8 mouse cellular contexts compared by ENCODE assay signal in genomic region chr10:81605974-81606751, GRCm38 (mm10). TPM values are rescaled to one million over a fixed set of nuclear protein-coding genes. Genes with fewer than 3 reads are reported as not detected.
DNase-seq lines count a peak whose midpoint lies in the region; ATAC-seq and TF ChIP-seq lines count a peak whose summit lies in the region.

Gene BC025920 (plus strand): TSS chr10:81606270.

- no peaks in the 10 kb centered on the region for H3K9me3 ChIP-seq in hindbrain, embryonic 13.5 days

- no peaks in the 10 kb centered on the region for H3K27me3 ChIP-seq in Patski
- peaks cover 18% of the 10 kb centered on the region for H3K27me3 ChIP-seq in hindbrain, embryonic 13.5 days

- H3K4me1 ChIP-seq in hindbrain, embryonic 13.5 days (replicated peaks): peaks cover 34% of the 10 kb centered on the region

- H3K36me3 ChIP-seq in hindbrain, embryonic 13.5 days: peaks cover 12% of the 10 kb centered on the region; the same call in 1 of the 2 replicates

- CTCF ChIA-PET in Patski (lab: Charles Lee): interaction anchor here (0.8 to 3.7 kb wide), 4 partner anchors 20 to 572 kb away, joined by 3 to 16 read pairs (median 4); no protein-coding TSS in a partner anchor

- under 1% methylated on average over 39 of the region's 39 CpGs for WGBS in hindbrain, embryonic 13.5 days

- DNase-seq in Patski (ENCODE audit: low read depth, low spot score): peak; percentile 97
- DNase-seq in cerebellum, postnatal 14 days: peak; percentile 94
- peak; percentile 91 to 92 for DNase-seq in frontal cortex, postnatal 14 days (ENCODE audit: low spot score in 2 of 2)
- DNase-seq in layer of hippocampus, postnatal 25 days (ENCODE audit: extremely low spot score in 1 of 2, low spot score in 1 of 2): peak; percentile 75 to 76
- peak; percentile 98 for DNase-seq in lung, postnatal 25 days (ENCODE audit: low spot score)
- peak; percentile 97 for DNase-seq in retina, embryonic 14.5 days (ENCODE audit: low spot score)
- DNase-seq in thymus, postnatal 4 days: peak; percentile 81

- H3K4me3 ChIP-seq in hindbrain, embryonic 13.5 days: peak within 1 kb of the TSS; percentile 53

- H3K27ac ChIP-seq in hindbrain, embryonic 13.5 days: peak within 1 kb of the TSS; percentile 94

- peak within 1 kb of the TSS; percentile 78 for H3K9ac ChIP-seq in hindbrain, embryonic 13.5 days

- in situ Hi-C loops in Patski (cut with MboI; ENCODE audit: low pct_unique_long_range_greater_than_20kb): loop anchor here (10.0 kb wide), 2 partner anchors 51 to 559 kb away; partner anchors contain the start of gene Aes

- POLR2A ChIA-PET in Patski (lab: Charles Lee): interaction anchor here (0.8 to 1.4 kb wide), 2 partner anchors 46 kb away, joined by 3 read pairs; partner anchors contain the start of gene Aes

- peak within 1 kb of the TSS; percentile 79 for H3K4me2 ChIP-seq in hindbrain, embryonic 13.5 days

- ATAC-seq in Patski: peak; percentile 94
- peak; percentile 86 for ATAC-seq in hindbrain, embryonic 13.5 days (ENCODE audit: low FRiP score)

- TF ChIP-seq CTCF in Patski (IDR thresholded peaks at IDR 0.05): no peak

RNA-seq across cellular contexts. Expression of gene BC025920, which starts in this region (rescaled TPM):
- polyA plus RNA-seq in Patski (2021): 1.1 TPM
- 1.8 and 2.7 TPM in 2 replicates for polyA plus RNA-seq in hindbrain, embryonic 13.5 days (2015; fragmentation: Nextera tagmentation; extraction: Ambion mirVana)
- total RNA-seq in layer of hippocampus, postnatal 25 days (2021): 1 to 10 TPM; 4.2 to 4.4 TPM

Comparison
In these comparisons a context has a peak if more than half of its experiments do, and no peak if none do; other contexts are left out.
1. Peak in every context shown above with its lines: DNase-seq, ATAC-seq, H3K4me3 ChIP-seq and H3K27ac ChIP-seq.